Mouse (Mus musculus) embryonic facial prominence, embryonic 10.5 days (tissue): ENCODE results near the gene Kif3a. TPM values are rescaled to one million over a fixed set of nuclear protein-coding genes. Genes with fewer than 3 reads are reported as not detected.

ENCODE experiments used
- DNase-seq: peaks from one replicate; pipeline ENCODE4 v3.0.0-alpha.2; 2017; ENCODE audit warnings: low spot score
- H3K27ac ChIP-seq: fragments of 300-500 bp; sonication (generic); replicated peaks from 2 replicates; pipeline ENCODE4 v1.5.1; 2016; ENCODE audit warnings: mild to moderate bottlenecking
- H3K27me3 ChIP-seq: fragments of 300-500 bp; sonication (generic); replicated peaks from 2 replicates; pipeline ENCODE4 v1.6.1; 2016; ENCODE audit warnings: low read depth, mild to moderate bottlenecking; ENCODE audit not compliant: poor library complexity, severe bottlenecking
- H3K36me3 ChIP-seq: fragments of 300-500 bp; sonication (generic); replicated peaks from 2 replicates; pipeline ENCODE4 v1.6.1; 2016; ENCODE audit warnings: mild to moderate bottlenecking, moderate library complexity
- H3K4me1 ChIP-seq: fragments of 300-500 bp; sonication (generic); 2 replicates; pipeline ENCODE4 v1.6.1; 2016
- H3K4me3 ChIP-seq: fragments of 300-500 bp; sonication (generic); 2 replicates; pipeline ENCODE4 v1.5.1; 2016; ENCODE audit warnings: mild to moderate bottlenecking, moderate library complexity
- H3K9me3 ChIP-seq: fragments of 300-500 bp; sonication (generic); 2 replicates; pipeline ENCODE4 v1.6.1; 2016; ENCODE audit warnings: mild to moderate bottlenecking
- WGBS: fragments of 180-500 bp; shearing (Covaris S2); methylation state at CpG from one replicate; pipeline ENCODE4 v1.1.7; 2016; 5-methylcytosine and 5-hydroxymethylcytosine counted together
- polyA plus RNA-seq: library from polyadenylated mRNA; unstranded; fragments of >200 nt; fragmentation: Nextera tagmentation; extraction: Ambion mirVana; gene quantifications from 2 replicates; pipeline ENCODE4 v1.2.1, GENCODE M21; 2016

The Kif3a gene
- polyA plus RNA-seq, 1 experiment from 2014 or later: 77.6 TPM

GRCm38 (mm10) chr11:53622440-53622806, 55.2 kb downstream of the Kif3a start:
- H3K36me3 ChIP-seq: no peaks in the 10 kb centered on the region
- H3K4me1 ChIP-seq: peaks cover 3% of the 10 kb centered on the region; the same call in 1 of the 2 replicates
- H3K27me3 ChIP-seq: peaks cover under 1% of the 10 kb centered on the region; the same call in 1 of the 2 replicates
- WGBS: 87% methylated on average over 6 of the region's 6 CpGs
- H3K9me3 ChIP-seq: no peaks in the 10 kb centered on the region; the same call in 1 of the 2 replicates
- no peak for DNase-seq
- no peak overlapping the region for H3K4me3 ChIP-seq
- H3K27ac ChIP-seq: no peak overlapping the region; the same call in 1 of the 2 replicates

- peaks cover 4% of the 10 kb centered on the region; the same call in 1 of the 2 replicates for H3K27me3 ChIP-seq
- WGBS: 93% methylated on average over 9 of the region's 9 CpGs
- no peaks in the 10 kb centered on the region; the same call in 1 of the 2 replicates for H3K9me3 ChIP-seq
These were observed 56.4 kb downstream of the Kif3a start for GRCm38 (mm10) chr11:53623573-53623972.

GRCm38 (mm10) chr11:53624124-53624523, 56.9 kb downstream of the Kif3a start:
- Histone ChIP-seq H3K27ac (no peak overlapping the region), H3K4me1 (no peaks in the 10 kb centered on the region; the same call in 1 of the 2 replicates), H3K36me3 (no peaks in the 10 kb centered on the region), H3K27me3 (peaks cover 4% of the 10 kb centered on the region; the same call in 1 of the 2 replicates), H3K9me3 (no peaks in the 10 kb centered on the region; the same call in 1 of the 2 replicates), H3K4me3 (no peak overlapping the region)
- DNase-seq: no peak
- WGBS: 94% methylated on average over 2 of the region's 2 CpGs

More at GRCm38 (mm10) chr11:53623573-53623972, 56.4 kb downstream of the Kif3a start:
- Histone ChIP-seq H3K4me3 (no peak overlapping the region), H3K27ac (no peak overlapping the region), H3K4me1 (no peaks in the 10 kb centered on the region; the same call in 1 of the 2 replicates), H3K36me3 (no peaks in the 10 kb centered on the region)
- no peak for DNase-seq

GRCm38 (mm10) chr11:53626802-53627373, 59.7 kb downstream of the Kif3a start:
- no peak for DNase-seq
- Histone ChIP-seq H3K4me1 (peaks cover 2% of the 10 kb centered on the region; the same call in 1 of the 2 replicates), H3K9me3 (no peaks in the 10 kb centered on the region; the same call in 1 of the 2 replicates), H3K27ac (no peak overlapping the region), H3K36me3 (no peaks in the 10 kb centered on the region), H3K27me3 (peaks cover 4% of the 10 kb centered on the region; the same call in 1 of the 2 replicates), H3K4me3 (no peak overlapping the region)
- 77% methylated on average over 17 of the region's 17 CpGs for WGBS

- no peaks in the 10 kb centered on the region for H3K36me3 ChIP-seq
- peaks cover 3% of the 10 kb centered on the region; the same call in 1 of the 2 replicates for H3K4me1 ChIP-seq
- DNase-seq: peak; percentile 77
- WGBS: 10% methylated on average over 1 of the region's 1 CpGs
- peaks cover 5% of the 10 kb centered on the region; the same call in 1 of the 2 replicates for H3K27me3 ChIP-seq
- no peak overlapping the region for H3K4me3 ChIP-seq
- H3K27ac ChIP-seq: no peak overlapping the region
- H3K9me3 ChIP-seq: no peaks in the 10 kb centered on the region; the same call in 1 of the 2 replicates
These were observed 60.7 kb downstream of the Kif3a start for GRCm38 (mm10) chr11:53627859-53628258.

- 68% methylated on average over 14 of the region's 14 CpGs for WGBS
- no peak overlapping the region for H3K4me3 ChIP-seq
- no peaks in the 10 kb centered on the region for H3K9me3 ChIP-seq
- no peaks in the 10 kb centered on the region for H3K36me3 ChIP-seq
- no peak overlapping the region for H3K27ac ChIP-seq
- H3K4me1 ChIP-seq: peaks cover 24% of the 10 kb centered on the region
- peaks cover 44% of the 10 kb centered on the region for H3K27me3 ChIP-seq
- DNase-seq: peak; percentile 25
These were observed 65.0 kb downstream of the Kif3a start for GRCm38 (mm10) chr11:53632122-53632733.

- no peak overlapping the region for H3K27ac ChIP-seq
- H3K9me3 ChIP-seq: no peaks in the 10 kb centered on the region
- H3K36me3 ChIP-seq: no peaks in the 10 kb centered on the region
- H3K27me3 ChIP-seq: peaks cover 47% of the 10 kb centered on the region
- 91% methylated on average over 7 of the region's 7 CpGs for WGBS
- H3K4me1 ChIP-seq: peaks cover 28% of the 10 kb centered on the region
- DNase-seq: no peak
- no peak overlapping the region for H3K4me3 ChIP-seq
These were observed 66.5 kb downstream of the Kif3a start for GRCm38 (mm10) chr11:53633644-53634043.

GRCm38 (mm10) chr11:53634556-53634955, 67.4 kb downstream of the Kif3a start, which contains the start of gene Il13:
Il13 (minus strand) TSS chr11:53634702.
- H3K27me3 ChIP-seq: peaks cover 47% of the 10 kb centered on the region
- H3K4me1 ChIP-seq: peaks cover 28% of the 10 kb centered on the region
- H3K27ac ChIP-seq: no peak within 1 kb of the TSS
- H3K9me3 ChIP-seq: no peaks in the 10 kb centered on the region
- no peak for DNase-seq
- H3K4me3 ChIP-seq: 0 out of 2 replicates have a peak within 1 kb of the TSS, but pooled peaks have one; percentile 59
- WGBS: 92% methylated on average over 8 of the region's 8 CpGs
- no peaks in the 10 kb centered on the region for H3K36me3 ChIP-seq

GRCm38 (mm10) chr11:53635590-53636182, 68.5 kb downstream of the Kif3a start:
- H3K36me3 ChIP-seq: no peaks in the 10 kb centered on the region
- no peak for DNase-seq
- no peaks in the 10 kb centered on the region for H3K9me3 ChIP-seq
- H3K4me1 ChIP-seq: peaks cover 28% of the 10 kb centered on the region
- peak overlapping the region; percentile 59 for H3K4me3 ChIP-seq
- H3K27ac ChIP-seq: peak overlapping the region; percentile 63
- 37% methylated on average over 9 of the region's 9 CpGs for WGBS
- H3K27me3 ChIP-seq: peaks cover 47% of the 10 kb centered on the region

- peak overlapping the region; percentile 59 for H3K4me3 ChIP-seq
These were observed 69.0 kb downstream of the Kif3a start for GRCm38 (mm10) chr11:53636183-53636646.

GRCm38 (mm10) chr11:53637046-53637802, 70.0 kb downstream of the Kif3a start:
- DNase-seq: peak; percentile 66
- H3K4me3 ChIP-seq: peak overlapping the region; percentile 31; the same call in 1 of the 2 replicates
- H3K27me3 ChIP-seq: peaks cover 47% of the 10 kb centered on the region
- WGBS: 14% methylated on average over 21 of the region's 21 CpGs
- H3K36me3 ChIP-seq: no peaks in the 10 kb centered on the region
- H3K4me1 ChIP-seq: peaks cover 25% of the 10 kb centered on the region
- H3K9me3 ChIP-seq: no peaks in the 10 kb centered on the region
- no peak overlapping the region for H3K27ac ChIP-seq

More at GRCm38 (mm10) chr11:53636183-53636646, 69.0 kb downstream of the Kif3a start:
- Histone ChIP-seq H3K9me3 (no peaks in the 10 kb centered on the region), H3K4me1 (peaks cover 28% of the 10 kb centered on the region), H3K36me3 (no peaks in the 10 kb centered on the region), H3K27ac (peak overlapping the region; percentile 63), H3K27me3 (peaks cover 47% of the 10 kb centered on the region)
- DNase-seq: peak; percentile 45
- WGBS: 1% methylated on average over 40 of the region's 40 CpGs

- Histone ChIP-seq H3K4me1 (peaks cover 25% of the 10 kb centered on the region), H3K27me3 (peaks cover 47% of the 10 kb centered on the region), H3K27ac (no peak overlapping the region), H3K4me3 (no peak overlapping the region), H3K9me3 (no peaks in the 10 kb centered on the region), H3K36me3 (no peaks in the 10 kb centered on the region)
- WGBS: 75% methylated on average over 10 of the region's 10 CpGs
- DNase-seq: no peak
These were observed 70.7 kb downstream of the Kif3a start for GRCm38 (mm10) chr11:53637803-53638260.
